Mouse (Mus musculus): ENCODE results near the gene Psg16. TPM values are rescaled to one million over a fixed set of nuclear protein-coding genes. Genes with fewer than 3 reads are reported as not detected.
"Not testable (repeated sequence)": the region's sequence is repeated elsewhere in the genome, so short reads cannot be mapped to it uniquely, and the experiment has no call there.

The Psg16 gene
- polyA plus RNA-seq, 1 experiment from 2014 or later: 0.05 TPM

DNA sequence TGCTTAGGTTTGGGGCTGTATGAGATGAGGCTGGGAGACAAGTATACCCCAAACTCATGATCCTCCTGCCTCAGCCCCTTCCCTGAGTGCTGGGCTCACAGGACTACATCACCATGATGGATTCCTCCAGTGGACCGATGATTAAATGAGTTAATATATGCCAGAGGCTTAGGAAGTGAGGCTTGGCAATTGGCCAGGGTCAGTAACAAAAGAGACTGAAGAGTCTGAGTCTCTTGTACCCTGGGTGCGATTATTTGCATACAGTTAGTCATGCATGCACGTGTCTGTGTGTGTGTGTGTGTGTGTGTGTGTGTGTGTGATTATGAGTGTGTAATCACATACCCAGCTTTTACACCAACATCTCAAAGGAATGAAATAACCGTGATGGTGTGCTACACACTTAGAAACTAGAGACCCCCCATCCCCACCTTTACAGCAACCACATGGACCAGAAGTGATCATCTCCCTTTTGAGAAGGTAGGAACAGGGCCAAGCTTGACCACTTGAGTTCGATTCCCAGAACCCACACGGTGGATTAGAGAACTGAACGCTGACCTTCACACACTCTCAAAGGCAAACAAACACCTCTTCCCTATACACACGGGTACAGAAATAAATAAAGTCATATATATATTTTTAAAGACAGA lies 14.9 kb upstream of the Psg16 start:
- 80% methylated on average over 8 of the region's 8 CpGs for WGBS
- DNase-seq (ENCODE audit: low spot score): peak; percentile 31
- Histone ChIP-seq H3K27me3 (ENCODE audit: low read depth, poor library complexity, severe bottlenecking) (peaks cover 13% of the 10 kb centered on the region; the same call in 1 of the 2 replicates), H3K4me3 (peak overlapping the region; percentile 40), H3K36me3 (peaks cover 4% of the 10 kb centered on the region; the same call in 1 of the 2 replicates), H3K4me1 (peaks cover 71% of the 10 kb centered on the region), H3K9me3 (replicated peaks) (no peaks in the 10 kb centered on the region), H3K27ac (peak overlapping the region; percentile 88)

DNA sequence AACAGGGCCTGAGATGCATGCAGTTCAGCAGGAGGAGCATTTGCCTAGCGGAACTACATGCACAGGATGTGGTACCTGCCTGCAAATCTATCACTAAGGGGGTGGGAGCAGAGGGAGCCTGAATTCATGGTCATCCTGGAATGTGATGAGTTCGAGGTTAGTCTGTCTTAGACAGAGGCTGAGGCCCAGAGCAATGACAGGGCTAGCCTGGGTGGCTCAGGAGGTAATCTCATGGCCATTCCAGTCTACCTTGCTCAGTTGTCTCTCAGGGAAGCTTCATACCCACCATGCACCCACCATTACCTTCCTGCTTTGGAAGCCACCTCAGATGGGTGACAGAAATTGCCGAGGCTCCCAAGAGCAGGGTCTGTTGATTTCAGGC lies 14.4 kb upstream of the Psg16 start:
- Histone ChIP-seq H3K4me3 (no peak overlapping the region), H3K9me3 (replicated peaks) (no peaks in the 10 kb centered on the region), H3K36me3 (peaks cover 2% of the 10 kb centered on the region; the same call in 1 of the 2 replicates), H3K27ac (peak overlapping the region; percentile 21; the same call in 1 of the 2 replicates), H3K27me3 (ENCODE audit: low read depth, poor library complexity, severe bottlenecking) (peaks cover 13% of the 10 kb centered on the region; the same call in 1 of the 2 replicates), H3K4me1 (peaks cover 71% of the 10 kb centered on the region)
- 94% methylated on average over 3 of the region's 3 CpGs for WGBS
- no peak for DNase-seq (ENCODE audit: low spot score)

DNA sequence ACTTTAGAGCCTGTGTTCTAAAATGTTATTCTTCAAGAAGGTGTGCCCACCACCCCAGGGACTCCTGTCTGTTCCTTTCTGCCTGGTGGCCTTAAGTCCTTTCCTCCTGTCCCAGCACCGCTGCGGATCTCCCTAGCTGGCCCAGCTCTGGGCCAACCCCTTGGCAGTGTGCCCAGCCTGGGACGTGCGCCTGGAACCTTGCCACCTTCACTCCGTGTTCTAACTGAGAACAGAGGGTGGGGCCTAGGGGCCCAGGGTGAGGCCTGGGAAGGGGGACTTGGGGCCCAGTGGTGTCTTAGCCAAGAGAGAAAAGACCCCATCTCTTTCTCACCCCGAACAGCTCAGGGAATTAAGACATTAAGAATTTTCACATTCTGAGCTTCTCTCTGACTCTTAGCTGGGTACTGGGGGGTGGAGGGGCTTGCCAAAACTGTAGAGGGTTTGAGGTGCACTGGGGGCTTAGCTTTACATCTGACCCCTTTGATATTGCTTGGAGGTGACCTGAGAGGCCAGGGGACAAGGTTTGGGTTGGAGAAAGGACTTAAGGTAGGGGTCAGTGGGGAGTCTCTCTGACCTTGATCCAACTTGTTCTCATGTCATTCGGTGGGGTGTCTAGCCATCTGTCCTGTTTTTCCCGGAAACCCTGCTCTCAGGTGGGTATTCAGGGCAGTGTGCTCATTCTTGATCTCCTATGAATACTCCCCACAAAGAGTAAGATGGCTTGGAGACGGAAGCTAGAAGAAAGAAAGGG lies 13.6 kb upstream of the Psg16 start:
- Histone ChIP-seq H3K27me3 (ENCODE audit: low read depth, poor library complexity, severe bottlenecking) (peaks cover 13% of the 10 kb centered on the region; the same call in 1 of the 2 replicates), H3K36me3 (no peaks in the 10 kb centered on the region), H3K27ac (peak overlapping the region; percentile 21; the same call in 1 of the 2 replicates), H3K4me3 (no peak overlapping the region), H3K9me3 (replicated peaks) (no peaks in the 10 kb centered on the region), H3K4me1 (peaks cover 71% of the 10 kb centered on the region)
- peak; percentile 27 for DNase-seq (ENCODE audit: low spot score)
- WGBS: 84% methylated on average over 9 of the region's 9 CpGs

DNA sequence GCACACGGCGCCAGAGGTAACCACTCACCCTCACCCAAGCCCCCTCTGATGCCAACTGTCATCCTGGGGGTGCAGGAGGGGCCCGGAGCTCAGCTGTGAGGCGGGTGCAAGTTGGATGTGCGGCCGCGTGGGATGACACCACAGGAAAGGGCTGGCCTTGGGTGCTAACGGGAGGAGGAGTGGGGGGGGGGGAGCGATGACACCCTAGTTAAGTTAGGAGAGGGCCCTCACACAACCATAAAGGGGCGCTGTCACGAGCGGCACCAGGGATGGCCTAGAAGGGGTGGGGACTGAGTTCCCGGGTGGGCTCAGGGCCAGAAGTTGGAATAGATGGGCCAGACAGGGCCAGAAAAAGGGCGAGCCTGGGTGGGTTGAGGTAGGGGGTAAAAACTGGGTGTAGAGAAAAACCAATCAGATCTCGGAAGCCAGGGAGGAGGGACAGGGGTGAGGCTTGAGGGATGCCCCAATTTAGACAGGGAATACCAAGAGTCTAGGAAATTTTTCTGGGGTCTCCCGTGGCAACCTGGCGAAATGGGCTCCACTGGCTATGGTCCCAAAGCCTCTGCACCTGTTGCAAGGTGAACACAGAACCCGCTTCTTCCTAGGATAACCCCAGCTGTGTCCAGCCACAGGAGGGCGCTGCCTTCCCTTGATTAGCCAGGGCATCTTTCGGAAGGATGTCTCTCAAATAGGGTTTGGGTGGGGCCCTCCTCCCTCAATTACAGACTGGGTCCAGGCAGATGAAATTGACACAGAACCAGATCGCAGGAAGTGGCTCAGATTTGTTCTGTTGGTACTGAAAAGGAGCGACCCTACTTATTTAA lies 12.8 kb upstream of the Psg16 start:
- DNase-seq (ENCODE audit: low spot score): peak; percentile 28
- Histone ChIP-seq H3K27me3 (ENCODE audit: low read depth, poor library complexity, severe bottlenecking) (peaks cover 13% of the 10 kb centered on the region; the same call in 1 of the 2 replicates), H3K27ac (0 out of 2 replicates have a peak overlapping the region, but pooled peaks have one; percentile 21), H3K9me3 (replicated peaks) (no peaks in the 10 kb centered on the region), H3K4me3 (peak overlapping the region; percentile 59; the same call in 1 of the 2 replicates), H3K36me3 (no peaks in the 10 kb centered on the region), H3K4me1 (peaks cover 68% of the 10 kb centered on the region)
- 80% methylated on average over 22 of the region's 22 CpGs for WGBS

DNA sequence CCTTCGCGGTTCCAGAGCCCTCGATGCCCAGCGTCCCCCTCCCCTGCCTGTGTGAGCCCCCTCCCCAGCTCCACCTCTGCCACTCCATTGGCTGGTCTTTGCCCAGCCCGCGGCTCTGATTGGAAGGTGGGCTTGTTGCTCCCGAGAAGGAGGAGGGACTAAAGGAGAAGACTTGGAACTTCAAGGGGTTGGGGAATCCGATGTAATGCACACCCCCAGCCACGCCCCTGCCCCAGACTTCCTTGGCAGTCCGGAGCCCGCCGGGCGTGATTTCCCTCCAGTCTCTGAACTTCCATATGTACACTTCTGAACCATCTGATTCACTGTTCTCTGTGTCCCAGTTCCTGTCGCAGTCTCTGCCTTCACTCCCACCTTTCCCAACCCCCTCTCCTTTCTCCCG lies 11.5 kb upstream of the Psg16 start, which contains the start of gene Hif3a:
Gene Hif3a (minus strand): TSS at position 39 of the 400 bp plus-strand sequence.
- Histone ChIP-seq H3K27me3 (ENCODE audit: low read depth, poor library complexity, severe bottlenecking) (peaks cover 13% of the 10 kb centered on the region; the same call in 1 of the 2 replicates), H3K9me3 (replicated peaks) (no peaks in the 10 kb centered on the region), H3K27ac (peak within 1 kb of the TSS; percentile 82), H3K36me3 (no peaks in the 10 kb centered on the region), H3K4me3 (peak within 1 kb of the TSS; percentile 59), H3K4me1 (peaks cover 54% of the 10 kb centered on the region)
- peak; percentile 86 for DNase-seq (ENCODE audit: low spot score)
- WGBS: 1% methylated on average over 15 of the region's 15 CpGs

DNA sequence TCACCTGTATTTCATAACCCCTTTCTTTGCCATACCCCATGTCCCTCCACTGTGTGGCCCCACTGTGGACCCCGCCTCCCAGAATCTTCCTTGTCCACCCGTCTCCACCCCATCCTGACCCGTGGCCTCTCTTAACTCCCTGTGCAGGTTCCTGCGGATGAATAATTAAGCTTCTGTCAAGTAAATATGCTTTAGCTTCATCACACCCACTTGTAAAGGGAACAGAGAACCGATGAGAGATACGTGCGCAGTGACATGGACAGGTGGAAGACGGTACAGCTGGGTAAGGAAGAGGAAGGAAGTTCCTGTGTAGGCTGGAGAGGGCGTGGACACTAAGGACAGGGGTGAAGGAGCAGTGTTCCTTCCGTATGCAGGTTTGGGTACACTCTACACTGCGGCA lies 11.0 kb upstream of the Psg16 start:
- 20% methylated on average over 11 of the region's 11 CpGs for WGBS
- Histone ChIP-seq H3K9me3 (replicated peaks) (no peaks in the 10 kb centered on the region), H3K4me1 (peaks cover 49% of the 10 kb centered on the region), H3K36me3 (no peaks in the 10 kb centered on the region), H3K27me3 (ENCODE audit: low read depth, poor library complexity, severe bottlenecking) (peaks cover 13% of the 10 kb centered on the region; the same call in 1 of the 2 replicates), H3K4me3 (peak overlapping the region; percentile 59), H3K27ac (peak overlapping the region; percentile 82; the same call in 1 of the 2 replicates)
- no peak for DNase-seq (ENCODE audit: low spot score)

DNA sequence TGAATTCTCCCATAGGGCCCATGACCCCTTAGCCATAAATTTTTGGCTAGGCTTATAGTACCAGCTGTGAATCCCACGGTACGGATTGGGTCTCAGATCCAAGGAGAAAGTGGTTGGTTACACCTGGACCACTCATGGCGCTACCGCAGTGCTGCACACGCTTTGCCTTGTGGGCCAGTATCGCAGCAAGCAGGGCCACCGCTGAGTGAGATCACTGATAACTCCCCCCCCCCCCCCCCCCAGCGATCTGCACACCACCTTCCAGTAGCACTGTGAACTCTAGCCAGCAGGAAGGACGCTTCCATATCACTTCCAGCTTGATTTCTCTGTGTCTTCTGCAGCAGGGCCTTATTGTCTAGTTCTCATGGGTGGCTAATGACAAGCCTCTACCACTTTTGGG lies 8.2 kb upstream of the Psg16 start:
- Histone ChIP-seq H3K4me1 (peaks cover 23% of the 10 kb centered on the region), H3K27ac (no peak overlapping the region), H3K9me3 (replicated peaks) (no peaks in the 10 kb centered on the region), H3K27me3 (ENCODE audit: low read depth, poor library complexity, severe bottlenecking) (peaks cover 12% of the 10 kb centered on the region; the same call in 1 of the 2 replicates), H3K4me3 (no peak overlapping the region), H3K36me3 (no peaks in the 10 kb centered on the region)
- no peak for DNase-seq (ENCODE audit: low spot score)
- WGBS: 82% methylated on average over 9 of the region's 9 CpGs

DNA sequence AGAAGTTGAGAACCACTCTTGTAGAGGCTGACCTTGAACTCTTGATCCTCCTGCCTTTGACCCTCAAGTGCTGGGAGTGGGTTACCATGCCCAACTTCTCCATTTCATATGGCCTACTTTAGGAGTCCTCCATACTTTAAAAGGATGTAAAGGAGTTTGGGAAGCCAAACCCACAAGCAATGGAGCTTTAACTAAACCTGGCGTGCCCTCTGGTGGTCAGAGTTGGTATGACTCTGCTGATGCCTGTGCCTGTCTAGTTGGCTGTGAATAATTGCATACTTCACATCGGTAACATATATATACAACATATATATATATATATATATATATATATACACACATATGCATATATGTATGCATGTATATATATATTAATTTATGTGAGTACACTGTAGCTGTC lies 7.4 kb upstream of the Psg16 start:
- DNase-seq (ENCODE audit: low spot score): peak; percentile 83
- 21% methylated on average over 2 of the region's 2 CpGs for WGBS
- Histone ChIP-seq H3K27me3 (ENCODE audit: low read depth, poor library complexity, severe bottlenecking) (0 out of 2 replicates have a peak, but pooled peaks cover 4% of the 10 kb centered on the region), H3K27ac (no peak overlapping the region), H3K9me3 (replicated peaks) (no peaks in the 10 kb centered on the region), H3K36me3 (no peaks in the 10 kb centered on the region), H3K4me3 (no peak overlapping the region), H3K4me1 (peaks cover 17% of the 10 kb centered on the region)

DNA sequence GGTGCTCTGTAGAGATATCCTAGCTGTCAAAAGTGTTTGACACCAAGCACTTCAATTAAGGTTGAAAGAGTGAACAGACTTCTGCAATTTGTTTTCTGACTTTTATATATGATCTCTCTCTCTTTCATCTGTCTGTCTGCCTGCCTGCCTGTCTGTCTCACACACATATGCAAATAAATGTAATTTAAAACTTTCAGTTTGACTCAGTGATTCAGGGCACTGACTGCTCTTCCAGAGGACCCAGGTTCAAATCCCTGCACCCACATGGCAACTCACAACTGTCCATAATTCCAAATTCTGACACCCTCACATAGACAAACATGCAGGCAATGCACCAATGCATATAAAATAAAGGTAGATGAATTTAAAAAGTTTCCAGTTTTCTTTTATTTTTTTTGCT lies 6.8 kb upstream of the Psg16 start:
- Histone ChIP-seq H3K4me1 (peaks cover 11% of the 10 kb centered on the region), H3K27me3 (ENCODE audit: low read depth, poor library complexity, severe bottlenecking) (no peaks in the 10 kb centered on the region), H3K4me3 (no peak overlapping the region), H3K27ac (no peak overlapping the region), H3K36me3 (no peaks in the 10 kb centered on the region), H3K9me3 (replicated peaks) (no peaks in the 10 kb centered on the region)
- peak; percentile 15 for DNase-seq (ENCODE audit: low spot score)

DNA sequence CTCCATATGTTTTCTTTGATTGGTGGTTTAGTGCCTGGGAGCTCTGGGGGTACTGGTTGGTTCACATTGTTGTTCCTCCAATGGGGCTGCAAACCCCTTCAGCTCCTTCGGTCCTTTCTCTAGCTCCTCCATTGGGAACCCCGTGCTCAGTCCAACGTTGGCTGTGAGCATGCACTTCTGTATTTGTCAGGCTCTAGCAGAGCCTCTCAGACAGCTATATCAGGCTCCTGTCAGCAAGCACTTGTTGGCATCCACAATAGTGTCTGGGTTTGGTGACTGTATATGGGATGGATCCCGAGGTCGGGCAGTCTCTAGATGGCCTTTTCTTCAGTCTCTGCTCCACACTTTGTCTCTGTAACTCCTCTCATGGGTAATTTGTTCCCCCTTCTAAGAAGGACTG lies 6.2 kb upstream of the Psg16 start:
- 69% methylated on average over 5 of the region's 5 CpGs for WGBS
- H3K27ac ChIP-seq; H3K9me3 ChIP-seq (replicated peaks); H3K27me3 ChIP-seq (ENCODE audit: low read depth, poor library complexity, severe bottlenecking); H3K4me3 ChIP-seq; H3K36me3 ChIP-seq; H3K4me1 ChIP-seq: not testable (repeated sequence)
- DNase-seq (ENCODE audit: low spot score): peak; percentile 23

DNA sequence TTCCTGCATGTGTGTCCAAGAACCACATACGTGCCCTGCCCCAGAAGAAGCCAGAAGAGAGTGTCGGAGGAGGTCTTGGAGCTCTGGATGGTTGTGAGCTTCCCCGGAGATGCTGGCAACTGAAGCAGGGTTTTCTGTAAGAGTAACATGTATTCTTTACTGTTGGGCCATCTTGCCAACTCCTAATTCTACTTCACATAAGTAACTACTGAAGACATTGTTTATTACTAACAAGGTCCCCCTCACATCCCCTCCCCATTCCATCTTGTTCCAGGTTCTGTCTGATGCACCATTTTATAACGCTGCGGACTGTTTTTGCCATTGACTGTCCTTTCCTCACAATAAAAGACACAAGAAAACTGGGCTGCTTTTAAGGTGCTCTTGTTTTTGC lies 332 bp upstream of the Psg16 start:
- Histone ChIP-seq H3K4me1 (no peaks in the 10 kb centered on the region), H3K36me3 (no peaks in the 10 kb centered on the region), H3K9me3 (replicated peaks) (no peaks in the 10 kb centered on the region), H3K4me3 (no peak overlapping the region), H3K27me3 (ENCODE audit: low read depth, poor library complexity, severe bottlenecking) (no peaks in the 10 kb centered on the region), H3K27ac (no peak overlapping the region)
- WGBS: 60% methylated on average over 5 of the region's 5 CpGs
- peak; percentile 8 for DNase-seq (ENCODE audit: low spot score)

DNA sequence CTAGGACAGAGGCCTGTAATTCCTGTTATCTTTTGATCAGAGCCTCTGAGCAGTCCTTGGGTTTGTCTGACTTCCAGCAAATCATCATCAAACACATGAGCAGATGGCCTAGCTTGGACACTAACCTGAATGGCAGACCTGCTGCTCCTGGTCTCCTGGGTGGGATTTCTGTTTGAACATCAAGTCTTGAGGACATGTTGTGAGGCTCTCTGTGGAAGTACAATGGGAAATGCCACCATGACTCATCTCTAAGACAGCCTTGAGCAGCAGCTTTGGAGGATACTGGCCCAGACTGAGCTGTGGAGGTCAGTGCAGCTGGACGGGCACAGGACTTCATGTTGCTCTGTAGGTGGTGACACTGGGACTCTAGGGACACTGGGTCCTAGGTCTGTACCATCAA lies 2.7 kb downstream of the Psg16 start:
- Histone ChIP-seq H3K36me3 (no peaks in the 10 kb centered on the region), H3K4me3 (no peak overlapping the region), H3K9me3 (replicated peaks) (no peaks in the 10 kb centered on the region), H3K4me1 (no peaks in the 10 kb centered on the region), H3K27ac (no peak overlapping the region), H3K27me3 (ENCODE audit: low read depth, poor library complexity, severe bottlenecking) (no peaks in the 10 kb centered on the region)
- WGBS: 92% methylated on average over 1 of the region's 1 CpGs
- DNase-seq (ENCODE audit: low spot score): peak; percentile 10

Measured in limb, embryonic 10.5 days (tissue).